Mouse (Mus musculus): ENCODE results near the gene Rb1.
A peak's percentile ranks its signal among the peaks of the same experiment; 100 is the strongest.

The Rb1 gene

GRCm38 (mm10) chr14:73271807-73272206, 53.8 kb downstream of the Rb1 start:
- no peak for DNase-seq (ENCODE audit: low read depth in 2 of 2, low spot score in 2 of 2)

- peak; percentile 9 to 53 for DNase-seq (ENCODE audit: low read depth in 2 of 2, low spot score in 2 of 2)
Observed at GRCm38 (mm10) chr14:73266166-73266565, 59.5 kb downstream of the Rb1 start.

DNA sequence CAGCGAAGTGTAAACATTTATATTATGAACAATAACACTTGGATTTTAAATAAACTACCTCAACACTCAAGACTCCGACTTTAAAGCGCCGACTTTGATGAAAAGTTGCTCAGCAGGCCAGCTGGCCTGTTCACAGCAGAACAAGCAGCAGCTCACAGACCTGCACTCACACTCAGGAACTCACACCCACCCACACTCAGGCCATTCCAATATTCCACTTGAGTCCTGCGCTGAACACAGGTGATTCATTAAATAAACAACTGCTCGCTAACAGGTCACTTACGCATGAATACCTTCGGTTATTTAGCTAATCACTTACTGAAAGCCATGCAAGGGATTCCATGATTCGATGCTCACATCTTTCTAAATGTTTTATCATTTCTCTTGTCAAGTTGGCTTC, 63.4 kb downstream of the Rb1 start:
- no peak for DNase-seq (ENCODE audit: low read depth in 2 of 2, low spot score in 2 of 2)

DNA sequence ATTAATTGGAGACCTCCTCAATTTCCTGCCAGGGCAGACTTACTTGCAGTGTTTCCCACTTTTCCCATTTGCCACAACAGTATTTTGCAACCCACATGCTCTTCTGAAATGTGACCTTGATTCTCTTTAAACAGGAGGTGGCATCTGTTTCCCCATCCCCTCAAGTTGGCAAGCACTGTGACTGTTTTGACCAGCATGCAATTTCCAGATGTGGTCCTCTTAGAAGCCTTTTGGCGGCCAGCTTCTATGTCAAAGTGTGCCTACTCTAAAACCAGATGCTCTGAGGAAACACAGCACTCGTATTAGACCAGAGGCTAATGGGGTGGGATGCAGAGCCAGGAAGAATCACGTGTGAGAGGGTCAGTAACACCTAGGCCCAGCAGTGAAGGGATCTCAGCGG, 67.4 kb downstream of the Rb1 start:
- no peak for DNase-seq (ENCODE audit: low read depth in 2 of 2, low spot score in 2 of 2)

DNA sequence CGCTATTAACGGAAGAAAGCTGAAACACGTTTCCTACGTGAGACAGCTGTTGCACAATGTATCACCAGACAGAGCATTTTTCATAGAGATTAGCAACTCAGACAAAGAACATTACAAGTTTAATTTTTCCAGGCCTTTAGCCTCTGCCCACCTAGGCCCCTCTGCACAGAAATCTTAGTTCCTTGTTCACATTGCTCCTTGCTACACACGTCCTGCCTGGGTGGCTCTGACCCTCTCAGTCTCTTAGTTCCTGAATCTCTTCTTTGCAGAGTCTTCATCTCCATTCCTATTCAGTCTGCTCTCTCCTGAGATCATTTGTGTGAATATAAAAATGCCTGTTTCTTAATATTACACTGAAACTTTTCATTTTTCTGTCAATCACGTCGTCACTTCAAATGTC, 68.3 kb downstream of the Rb1 start:
- DNase-seq (ENCODE audit: low read depth in 2 of 2, low spot score in 2 of 2), result no peak

GRCm38 (mm10) chr14:73255426-73255970, 70.1 kb downstream of the Rb1 start:
- DNase-seq (ENCODE audit: low read depth in 2 of 2, low spot score in 2 of 2), result peak; percentile 7 to 19

- DNase-seq (ENCODE audit: low read depth in 2 of 2, low spot score in 2 of 2), result no peak
Observed at GRCm38 (mm10) chr14:73254412-73254811, 71.2 kb downstream of the Rb1 start.

- DNase-seq (ENCODE audit: low read depth in 2 of 2, low spot score in 2 of 2), result peak in 1 of 2 experiments; percentile 18
Observed at GRCm38 (mm10) chr14:73253453-73254251, 72.0 kb downstream of the Rb1 start.

GRCm38 (mm10) chr14:73252276-73252675, 73.3 kb downstream of the Rb1 start:
- DNase-seq (ENCODE audit: low read depth in 2 of 2, low spot score in 2 of 2), result no peak

DNA sequence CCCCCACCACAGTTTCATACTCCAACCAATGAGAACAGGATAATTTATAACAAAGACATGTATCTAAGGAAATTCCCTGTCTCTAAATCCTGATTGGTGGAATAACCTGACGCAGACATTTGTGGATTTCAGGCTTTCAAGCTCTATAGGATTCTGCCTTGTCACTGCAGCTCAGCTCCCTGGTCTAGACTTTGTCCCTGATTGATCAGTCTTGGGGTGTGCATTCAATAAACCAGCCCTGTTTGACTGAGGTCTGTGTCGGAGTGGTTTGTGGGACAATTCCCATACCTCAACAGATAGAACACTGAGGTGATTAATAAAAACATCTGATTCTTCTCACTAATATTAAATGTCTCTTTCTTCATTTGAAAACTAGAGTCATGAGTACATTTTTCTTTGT, 75.6 kb downstream of the Rb1 start:
- DNase-seq (ENCODE audit: low read depth in 2 of 2, low spot score in 2 of 2), result no peak

DNA sequence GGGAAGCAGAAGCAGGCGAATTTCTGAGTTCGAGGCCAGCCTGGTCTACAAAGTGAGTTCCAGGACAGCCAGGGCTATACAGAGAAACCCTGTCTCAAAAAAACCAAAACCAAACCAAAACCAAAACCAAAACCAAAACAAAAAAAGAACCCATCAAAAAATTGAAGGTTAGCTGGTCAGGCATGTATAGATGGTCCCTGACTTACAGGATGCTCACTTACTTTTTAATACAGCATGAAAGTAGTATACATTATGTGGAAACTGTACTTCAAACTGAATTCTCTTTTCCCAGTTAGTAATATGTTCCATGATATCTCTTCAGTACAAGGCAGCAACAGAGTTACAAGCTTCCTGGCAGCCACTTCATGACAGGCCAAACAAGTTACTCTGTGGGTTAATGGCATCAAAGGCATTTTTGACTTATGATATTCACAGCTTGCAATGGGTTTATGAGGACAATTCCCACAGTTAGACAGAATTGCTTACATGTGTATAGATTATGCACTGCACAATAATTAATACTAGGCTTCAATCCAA, 81.5 kb downstream of the Rb1 start:
- no peak for DNase-seq (ENCODE audit: low read depth in 2 of 2, low spot score in 2 of 2)

- no peak for DNase-seq (ENCODE audit: low read depth in 2 of 2, low spot score in 2 of 2)
Observed at GRCm38 (mm10) chr14:73239857-73240256, 85.8 kb downstream of the Rb1 start.

GRCm38 (mm10) chr14:73239291-73239690, 86.3 kb downstream of the Rb1 start:
- DNase-seq (ENCODE audit: low read depth in 2 of 2, low spot score in 2 of 2), result peak; percentile 6 to 18

GRCm38 (mm10) chr14:73238498-73239250, 86.9 kb downstream of the Rb1 start:
- DNase-seq (ENCODE audit: low read depth in 2 of 2, low spot score in 2 of 2), result peak; percentile 12 to 32

DNA sequence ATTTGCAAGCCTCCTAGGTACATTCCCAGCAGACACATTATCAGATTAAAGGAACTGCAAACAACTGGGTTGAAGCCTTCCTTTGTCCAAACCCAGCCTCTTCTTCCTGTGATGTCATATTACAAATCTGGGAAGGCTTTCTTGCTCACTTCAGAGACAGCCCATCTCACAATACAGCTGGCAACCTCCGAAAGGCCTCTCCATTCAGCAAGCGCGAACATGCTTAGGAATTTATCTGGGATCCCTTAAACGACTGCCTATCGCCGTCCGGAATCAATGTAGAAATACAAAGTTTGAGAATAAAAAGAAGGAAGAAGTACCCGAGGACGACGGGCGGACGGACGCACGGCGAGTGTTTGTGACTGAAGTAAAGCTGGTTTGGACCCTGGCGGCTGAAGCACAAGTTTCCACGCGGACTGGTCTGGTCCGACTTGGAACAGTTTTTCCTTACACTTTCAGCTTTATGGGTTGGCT, 87.7 kb downstream of the Rb1 start, which contains the start of gene Lpar6:
Gene Lpar6 (plus strand): TSS at position 48 of the 474 bp plus-strand sequence.
- peak; percentile 5 to 35 for DNase-seq (ENCODE audit: low read depth in 2 of 2, low spot score in 2 of 2)

DNA sequence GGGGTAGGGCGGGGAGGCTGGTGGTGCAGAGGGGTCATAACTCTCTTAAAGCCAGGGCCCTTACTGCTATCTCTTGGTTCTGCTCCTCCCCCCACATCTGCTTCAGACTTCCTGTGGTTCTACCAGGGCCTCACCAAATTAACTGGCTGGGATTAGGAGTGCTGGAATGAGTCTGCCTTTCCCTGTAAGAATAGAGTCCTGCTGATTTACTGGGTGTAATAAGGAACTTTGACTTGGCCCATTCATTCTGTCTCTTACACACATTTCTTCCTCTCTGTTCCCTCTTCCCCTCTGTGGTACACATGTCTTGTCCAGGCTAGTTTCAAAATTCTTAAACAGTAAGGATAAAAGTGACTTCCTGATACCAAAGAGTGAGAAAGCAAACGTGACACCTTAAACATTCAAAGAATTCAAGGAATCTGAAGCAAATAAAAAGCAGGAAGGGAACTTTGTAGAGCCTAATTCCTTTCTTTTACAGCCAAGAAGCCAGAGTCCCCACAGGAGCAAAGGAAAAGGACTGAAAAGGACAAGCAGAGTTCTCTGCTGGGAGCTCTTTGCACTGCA, 91.1 kb downstream of the Rb1 start:
- no peak for DNase-seq (ENCODE audit: low read depth in 2 of 2, low spot score in 2 of 2)

GRCm38 (mm10) chr14:73231286-73231982, 94.2 kb downstream of the Rb1 start:
- no peak for DNase-seq (ENCODE audit: low read depth in 2 of 2, low spot score in 2 of 2)

DNA sequence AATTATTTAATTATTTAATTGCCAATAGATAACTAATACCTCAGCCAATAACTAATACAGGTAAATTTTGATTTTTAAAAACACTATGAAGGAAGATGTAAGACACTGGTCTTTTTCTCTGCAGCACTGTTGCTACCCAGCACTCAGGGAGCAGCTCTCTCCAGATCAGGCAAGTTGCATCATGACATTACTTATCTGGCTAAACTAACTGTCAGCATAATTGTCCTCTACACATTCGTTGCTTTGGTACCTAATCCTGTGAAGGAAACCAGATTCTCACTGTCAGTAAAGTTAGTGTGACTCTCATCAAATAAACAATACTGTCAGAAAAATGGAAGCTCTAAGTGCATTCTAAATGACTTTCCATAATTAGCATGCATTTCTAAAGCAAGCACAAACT, 98.8 kb downstream of the Rb1 start:
- no peak for DNase-seq (ENCODE audit: low read depth in 2 of 2, low spot score in 2 of 2)

- DNase-seq (ENCODE audit: low read depth in 2 of 2, low spot score in 2 of 2), result no peak
Observed at GRCm38 (mm10) chr14:73226346-73226745, 99.3 kb downstream of the Rb1 start.

- DNase-seq (ENCODE audit: low read depth in 2 of 2, low spot score in 2 of 2), result no peak
Observed at GRCm38 (mm10) chr14:73222316-73222970, 103.2 kb downstream of the Rb1 start.
